In the genomic region with DNA sequence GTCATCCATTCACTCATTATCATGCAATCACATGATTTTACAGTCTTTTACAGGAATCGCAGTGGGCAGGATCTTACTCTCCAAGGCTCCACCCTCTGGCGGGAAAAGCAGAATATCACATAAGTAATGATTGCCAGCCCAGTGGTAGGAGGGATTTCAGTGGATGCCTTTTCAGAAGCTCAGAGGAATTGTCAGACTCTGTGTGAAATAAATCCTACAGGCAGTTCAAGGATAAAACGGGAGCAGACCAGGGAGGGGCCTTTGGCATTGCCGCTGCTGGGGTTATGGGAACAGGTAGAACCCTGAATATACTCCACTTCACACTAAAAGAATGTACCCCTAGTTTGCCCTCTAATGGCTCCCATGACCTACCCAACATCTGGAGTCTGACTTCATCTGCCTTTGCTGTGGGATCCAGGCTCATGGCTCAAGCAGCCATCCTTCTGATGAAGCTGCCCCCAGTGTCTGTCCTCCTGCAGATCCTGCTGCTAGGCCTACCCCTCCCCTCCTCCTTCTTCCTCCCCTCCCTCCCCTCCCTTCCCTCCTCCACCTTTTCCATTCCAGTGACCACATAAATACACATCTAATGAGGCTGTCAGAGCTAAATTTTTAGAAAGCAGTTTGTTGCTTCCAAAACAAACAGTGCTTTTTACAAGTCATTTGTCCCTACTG, we compare ENCODE assay signal across 22 mouse cellular contexts.
A peak's percentile ranks its signal among the peaks of the same experiment; 100 is the strongest.
DNase-seq lines count a peak whose midpoint lies in the region; ATAC-seq lines count a peak whose summit lies in the region.
"Had no signal": no experiment of that assay in that cellular context is flagged by ENCODE, and none has a peak within 500 bp of the region (broad histone marks: within the 10 kb centered on the region; RNA-seq: fewer than 3 reads in every experiment).

No protein-coding gene starts in this region.

- peak; percentile 5 for DNase-seq in adrenal gland, postnatal 14 days
- no peak for DNase-seq in adrenal gland, postnatal 10 days
- DNase-seq in hindbrain, embryonic 14.5 days (ENCODE audit: low spot score) = no peak
- no peak for DNase-seq in kidney, adult 18-20 months
- DNase-seq in neural tube, embryonic 10.5 days (ENCODE audit: extremely low spot score, low spot score) = no peak
- DNase-seq: adrenal gland, adult 8-10 months; cerebellum, adult 11 months; cerebellum, adult 8-10 months; cerebellum, postnatal 10 days; gastrocnemius, postnatal 10 days; gastrocnemius, postnatal 36 days; heart, postnatal 36 days had no signal

- WGBS in hindbrain, embryonic 13.5 days = 87% methylated on average over 4 of the region's 4 CpGs
- 79% methylated on average over 4 of the region's 4 CpGs for WGBS in hindbrain, embryonic 14.5 days
- 44% methylated on average over 4 of the region's 4 CpGs for WGBS in kidney, embryonic 16.5 days
- WGBS in neural tube, embryonic 15.5 days = 84% methylated on average over 4 of the region's 4 CpGs

- H3K4me3 ChIP-seq in hindbrain, embryonic 13.5 days = no peak overlapping the region
- H3K4me3 ChIP-seq in hindbrain, embryonic 14.5 days (replicated peaks; ENCODE audit: low read length) = no peak overlapping the region
- no peak overlapping the region for H3K4me3 ChIP-seq in kidney, embryonic 16.5 days (ENCODE audit: low read length)
- H3K4me3 ChIP-seq in neural tube, embryonic 15.5 days (replicated peaks) = no peak overlapping the region
- H3K4me3 ChIP-seq: forebrain, embryonic 10.5 days; forebrain, embryonic 13.5 days; hindbrain, embryonic 10.5 days; hindbrain, embryonic 15.5 days had no signal

- H3K27me3 ChIP-seq in hindbrain, embryonic 13.5 days = no peaks in the 10 kb centered on the region
- H3K27me3 ChIP-seq in hindbrain, embryonic 14.5 days (ENCODE audit: control insufficient read depth, insufficient read depth, low read length) = no peaks in the 10 kb centered on the region
- no peaks in the 10 kb centered on the region for H3K27me3 ChIP-seq in kidney, embryonic 16.5 days (ENCODE audit: insufficient read depth, low read length)
- H3K27me3 ChIP-seq in neural tube, embryonic 15.5 days (replicated peaks) = no peaks in the 10 kb centered on the region
- H3K27me3 ChIP-seq: forebrain, embryonic 13.5 days; hindbrain, embryonic 15.5 days had no signal

- H3K4me1 ChIP-seq in hindbrain, embryonic 13.5 days (replicated peaks) = no peaks in the 10 kb centered on the region; the same call in 1 of the 2 replicates
- H3K4me1 ChIP-seq in hindbrain, embryonic 14.5 days (replicated peaks; ENCODE audit: control insufficient read depth, insufficient read depth, low read length) = no peaks in the 10 kb centered on the region
- peaks cover 21% of the 10 kb centered on the region for H3K4me1 ChIP-seq in kidney, embryonic 16.5 days (ENCODE audit: insufficient read depth, low read length)
- H3K4me1 ChIP-seq in neural tube, embryonic 15.5 days = peaks cover 7% of the 10 kb centered on the region; the same call in 1 of the 2 replicates
- H3K4me1 ChIP-seq: hindbrain, embryonic 10.5 days had no signal

- H3K9me3 ChIP-seq in hindbrain, embryonic 13.5 days = peaks cover 5% of the 10 kb centered on the region; the same call in 1 of the 2 replicates
- H3K9me3 ChIP-seq in hindbrain, embryonic 14.5 days (ENCODE audit: control insufficient read depth, low read length) = peaks cover 6% of the 10 kb centered on the region; the same call in 1 of the 2 replicates
- H3K9me3 ChIP-seq in kidney, embryonic 16.5 days (ENCODE audit: low read length) = peaks cover 4% of the 10 kb centered on the region; the same call in 1 of the 2 replicates
- H3K9me3 ChIP-seq in neural tube, embryonic 15.5 days (replicated peaks) = no peaks in the 10 kb centered on the region
- H3K9me3 ChIP-seq: forebrain, embryonic 10.5 days; forebrain, embryonic 13.5 days; hindbrain, embryonic 10.5 days; hindbrain, embryonic 15.5 days had no signal

- H3K4me2 ChIP-seq in hindbrain, embryonic 13.5 days = no peak overlapping the region
- no peak overlapping the region for H3K4me2 ChIP-seq in hindbrain, embryonic 14.5 days (replicated peaks)
- no peak overlapping the region for H3K4me2 ChIP-seq in kidney, embryonic 16.5 days (replicated peaks; ENCODE audit: low read depth, low read length)
- no peak overlapping the region for H3K4me2 ChIP-seq in neural tube, embryonic 15.5 days
- H3K4me2 ChIP-seq: forebrain, embryonic 13.5 days; heart, embryonic 11.5 days; hindbrain, embryonic 15.5 days had no signal

- 0 out of 2 replicates have a peak overlapping the region, but pooled peaks have one; percentile 18 for H3K27ac ChIP-seq in hindbrain, embryonic 13.5 days
- H3K27ac ChIP-seq in hindbrain, embryonic 14.5 days = no peak overlapping the region
- H3K27ac ChIP-seq in kidney, embryonic 16.5 days (ENCODE audit: low read length) = peak overlapping the region; percentile 43; the same call in 1 of the 2 replicates
- H3K27ac ChIP-seq in neural tube, embryonic 15.5 days (replicated peaks) = 0 out of 2 replicates have a peak overlapping the region, but pooled peaks have one; percentile 41
- H3K27ac ChIP-seq: forebrain, embryonic 10.5 days; forebrain, embryonic 13.5 days; hindbrain, embryonic 10.5 days; hindbrain, embryonic 15.5 days had no signal

- H3K36me3 ChIP-seq in hindbrain, embryonic 13.5 days = no peaks in the 10 kb centered on the region
- H3K36me3 ChIP-seq in hindbrain, embryonic 14.5 days (replicated peaks; ENCODE audit: control insufficient read depth, insufficient read depth) = no peaks in the 10 kb centered on the region
- 0 out of 2 replicates have a peak, but pooled peaks cover 2% of the 10 kb centered on the region for H3K36me3 ChIP-seq in kidney, embryonic 16.5 days (ENCODE audit: insufficient read depth, low read length)
- no peaks in the 10 kb centered on the region for H3K36me3 ChIP-seq in neural tube, embryonic 15.5 days
- H3K36me3 ChIP-seq: forebrain, embryonic 10.5 days; hindbrain, embryonic 10.5 days; hindbrain, embryonic 15.5 days had no signal

- no peak overlapping the region for H3K9ac ChIP-seq in hindbrain, embryonic 13.5 days
- H3K9ac ChIP-seq in hindbrain, embryonic 14.5 days = no peak overlapping the region
- H3K9ac ChIP-seq in kidney, embryonic 16.5 days (replicated peaks; ENCODE audit: low read length) = no peak overlapping the region
- no peak overlapping the region for H3K9ac ChIP-seq in neural tube, embryonic 15.5 days (replicated peaks)
- H3K9ac ChIP-seq: forebrain, embryonic 13.5 days; hindbrain, embryonic 15.5 days had no signal

- ATAC-seq in hindbrain, embryonic 13.5 days (ENCODE audit: low FRiP score) = no peak
- no peak for ATAC-seq in hindbrain, embryonic 14.5 days (ENCODE audit: low FRiP score)
- peak; percentile 82 for ATAC-seq in kidney, embryonic 16.5 days (ENCODE audit: low FRiP score, low TSS enrichment)
- ATAC-seq in neural tube, embryonic 15.5 days (ENCODE audit: low FRiP score) = 0 out of 2 replicates have a peak, but pooled peaks have one; percentile 5
- ATAC-seq: activated CD4-positive, CD25-positive, alpha-beta regulatory T cell, adult 4 months; forebrain, embryonic 13.5 days; forebrain, embryonic 16.5 days had no signal

Comparison
In these comparisons a context has a peak if more than half of its experiments do, and no peak if none do; other contexts are left out.
1. ATAC-seq: peak in kidney, embryonic 16.5 days (single experiment) and neural tube, embryonic 15.5 days (single experiment); none in hindbrain, embryonic 13.5 days (single experiment) and hindbrain, embryonic 14.5 days (single experiment).